Mouse (Mus musculus) small intestine, adult 2 months (tissue): ENCODE results near the gene Pde7b. TPM values are rescaled to one million over a fixed set of nuclear protein-coding genes. Genes with fewer than 3 reads are reported as not detected.

ENCODE experiments used
- H3K27ac ChIP-seq: fragments of 200-500 bp; 2 replicates; pipeline ENCODE4 v1.5.1; 2012; ENCODE audit warnings: low read depth, low read length, control low read depth, inconsistent platforms; ENCODE audit not compliant: insufficient read depth
- H3K27me3 ChIP-seq: fragments of 200-500 bp; 2 replicates; pipeline ENCODE4 v1.6.1; 2012; ENCODE audit warnings: mild to moderate bottlenecking, moderate library complexity, low read length, inconsistent platforms; ENCODE audit not compliant: control insufficient read depth, insufficient read depth
- H3K36me3 ChIP-seq: fragments of 200-500 bp; 2 replicates; pipeline ENCODE4 v1.6.1; 2012; ENCODE audit warnings: mild to moderate bottlenecking, low read length, control low read depth, inconsistent platforms; ENCODE audit not compliant: control insufficient read depth, insufficient read depth
- H3K4me1 ChIP-seq: fragments of 200-500 bp; 2 replicates; pipeline ENCODE4 v1.6.1; 2012; ENCODE audit warnings: low read length, inconsistent platforms, mixed read lengths; ENCODE audit not compliant: control insufficient read depth, insufficient read depth, insufficient read length
- H3K4me3 ChIP-seq: fragments of 200-500 bp; 2 replicates; pipeline ENCODE4 v1.5.1; 2012; ENCODE audit warnings: low read depth, mild to moderate bottlenecking, control low read depth, inconsistent platforms, low read length, moderate library complexity
- CTCF ChIP-seq: fragments of 200-500 bp; IDR thresholded peaks from 2 replicates; pipeline ENCODE4 v1.5.1; 2012; ENCODE audit warnings: low read depth, mild to moderate bottlenecking, control low read depth, inconsistent platforms, low read length, moderate library complexity, mixed read lengths; ENCODE audit not compliant: insufficient replicate concordance, insufficient read length; ENCODE audit errors: extremely low read depth
- POLR2A ChIP-seq: fragments of 200-500 bp; IDR thresholded peaks from 2 replicates; pipeline ENCODE4 v1.6.1; 2012; ENCODE audit warnings: low read depth, mild to moderate bottlenecking, control low read depth, inconsistent platforms, low read length, moderate library complexity
- WGBS: fragments of 180-500 bp; shearing (Covaris S2); methylation state at CpG from one replicate; pipeline ENCODE4 v1.1.7; 2018; 5-methylcytosine and 5-hydroxymethylcytosine counted together
- polyA plus RNA-seq: library from polyadenylated mRNA; depleted of rRNA; stranded (reverse); fragments of >200 nt; gene quantifications from 2 replicates; pipeline ENCODE4 v1.2.3, GENCODE M21; 2012

Gene Pde7b
- polyA plus RNA-seq, 1 experiment, result 2.7 TPM

GRCm38 (mm10) chr10:20402941-20403340 is 321.9 kb downstream of the Pde7b start:
- TF ChIP-seq CTCF, result no peak
- no peak for TF ChIP-seq POLR2A
- H3K4me1 ChIP-seq, result no peaks in the 10 kb centered on the region
- H3K4me3 ChIP-seq, result no peak overlapping the region
- no peaks in the 10 kb centered on the region for H3K27me3 ChIP-seq
- no peak overlapping the region for H3K27ac ChIP-seq
- no peaks in the 10 kb centered on the region for H3K36me3 ChIP-seq
- WGBS, result 72% methylated on average over 5 of the region's 5 CpGs

GRCm38 (mm10) chr10:20400406-20400805 is 324.5 kb downstream of the Pde7b start:
- no peaks in the 10 kb centered on the region for H3K27me3 ChIP-seq
- H3K4me1 ChIP-seq, result no peaks in the 10 kb centered on the region
- no peak overlapping the region for H3K27ac ChIP-seq
- H3K36me3 ChIP-seq, result no peaks in the 10 kb centered on the region
- TF ChIP-seq POLR2A (no peak), CTCF (no peak)
- H3K4me3 ChIP-seq, result no peak overlapping the region
- 71% methylated on average over 15 of the region's 15 CpGs for WGBS

DNA sequence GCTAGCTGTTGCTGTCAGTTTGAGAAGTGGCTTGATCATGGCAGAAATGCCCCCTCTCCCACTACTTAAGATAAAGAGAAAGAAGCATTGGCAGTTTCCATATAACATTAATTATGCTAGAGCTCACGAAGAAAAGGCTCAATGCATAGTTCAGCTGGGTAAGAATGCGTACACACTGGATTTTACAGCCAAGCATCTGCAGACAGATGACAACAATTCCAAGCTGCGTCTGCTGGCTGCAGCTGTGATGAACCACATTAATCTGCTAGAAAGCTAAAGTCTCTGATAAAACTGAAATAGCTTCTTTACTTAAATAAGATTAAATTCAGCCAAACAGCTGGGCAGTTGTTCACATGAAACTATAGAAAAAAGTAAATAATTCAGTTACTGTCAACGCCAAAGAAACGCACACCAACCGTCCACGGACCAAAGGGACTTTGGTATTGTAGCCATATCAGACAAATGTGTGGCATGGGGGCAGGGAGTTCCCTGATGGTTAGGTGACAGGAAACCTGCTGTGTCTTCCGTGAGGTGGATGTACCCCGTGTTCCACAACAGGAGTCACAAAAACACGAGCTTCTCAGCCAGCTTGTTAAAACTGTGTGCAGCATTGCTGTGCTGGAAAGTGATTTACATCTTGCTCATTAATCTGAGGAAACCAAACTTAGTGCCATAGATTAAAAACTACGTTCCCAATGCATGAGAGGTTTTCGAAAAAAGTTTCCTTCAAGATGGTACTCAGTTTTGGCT is 326.1 kb downstream of the Pde7b start:
- H3K27ac ChIP-seq, result no peak overlapping the region
- no peaks in the 10 kb centered on the region for H3K27me3 ChIP-seq
- 63% methylated on average over 12 of the region's 12 CpGs for WGBS
- no peak overlapping the region for H3K4me3 ChIP-seq
- H3K36me3 ChIP-seq, result no peaks in the 10 kb centered on the region
- TF ChIP-seq POLR2A (no peak), CTCF (no peak)
- no peaks in the 10 kb centered on the region for H3K4me1 ChIP-seq

- Histone ChIP-seq H3K27me3 (no peaks in the 10 kb centered on the region), H3K4me1 (no peaks in the 10 kb centered on the region), H3K36me3 (no peaks in the 10 kb centered on the region), H3K4me3 (no peak overlapping the region), H3K27ac (no peak overlapping the region)
- no peak for TF ChIP-seq POLR2A
- TF ChIP-seq CTCF, result no peak
- 66% methylated on average over 6 of the region's 6 CpGs for WGBS
Observed at GRCm38 (mm10) chr10:20398224-20398623, 326.7 kb downstream of the Pde7b start.

DNA sequence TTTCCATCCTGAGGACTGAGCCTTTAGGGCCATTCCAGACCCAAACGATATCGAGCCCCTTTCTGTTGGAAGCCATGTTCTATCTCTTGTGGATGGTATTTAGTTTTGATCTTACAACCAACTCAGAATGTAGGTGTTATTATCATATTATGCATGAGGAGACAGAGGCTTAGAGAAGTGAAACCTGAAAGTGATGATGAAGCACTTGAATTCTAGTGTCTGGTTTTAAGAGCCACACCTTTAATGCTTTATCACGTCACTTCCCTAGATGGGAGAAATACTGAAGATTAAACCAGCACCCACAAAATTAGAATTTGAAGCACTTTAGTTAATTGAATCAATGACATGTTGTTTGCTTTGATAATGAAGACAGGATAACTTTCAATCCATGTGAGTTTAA is 329.1 kb downstream of the Pde7b start:
- TF ChIP-seq POLR2A, result no peak
- TF ChIP-seq CTCF, result no peak
- Histone ChIP-seq H3K36me3 (no peaks in the 10 kb centered on the region), H3K4me3 (no peak overlapping the region), H3K4me1 (no peaks in the 10 kb centered on the region), H3K27me3 (no peaks in the 10 kb centered on the region), H3K27ac (no peak overlapping the region)
- 84% methylated on average over 3 of the region's 3 CpGs for WGBS

- no peak overlapping the region for H3K27ac ChIP-seq
- no peaks in the 10 kb centered on the region for H3K4me1 ChIP-seq
- TF ChIP-seq POLR2A (no peak), CTCF (no peak)
- no peaks in the 10 kb centered on the region for H3K36me3 ChIP-seq
- WGBS, result 41% methylated on average over 5 of the region's 5 CpGs
- no peaks in the 10 kb centered on the region for H3K27me3 ChIP-seq
- H3K4me3 ChIP-seq, result no peak overlapping the region
Observed at GRCm38 (mm10) chr10:20394815-20395214, 330.1 kb downstream of the Pde7b start.

- no peaks in the 10 kb centered on the region for H3K4me1 ChIP-seq
- no peak overlapping the region for H3K4me3 ChIP-seq
- no peak overlapping the region for H3K27ac ChIP-seq
- WGBS, result 61% methylated on average over 3 of the region's 3 CpGs
- H3K36me3 ChIP-seq, result no peaks in the 10 kb centered on the region
- H3K27me3 ChIP-seq, result no peaks in the 10 kb centered on the region
- TF ChIP-seq CTCF, result no peak
- TF ChIP-seq POLR2A, result no peak
Observed at GRCm38 (mm10) chr10:20390568-20390967, 334.3 kb downstream of the Pde7b start.
